Mouse (Mus musculus) thymus, adult 2 months (tissue): ENCODE measurements around the gene C8a. TPM values are rescaled to one million over a fixed set of nuclear protein-coding genes. Genes with fewer than 3 reads are reported as not detected.

Source experiments
- DNase-seq: peaks from one replicate; pipeline ENCODE4 v3.0.0; 2021
- H3K27ac ChIP-seq: fragments of 200-500 bp; 2 replicates; pipeline ENCODE4 v1.5.1; 2012; ENCODE audit warnings: low read length, control low read depth; ENCODE audit not compliant: control insufficient read depth, insufficient read depth
- H3K27me3 ChIP-seq: fragments of 200-500 bp; 2 replicates; pipeline ENCODE4 v1.6.1; 2012; ENCODE audit warnings: mild to moderate bottlenecking, low read length, moderate library complexity, mixed read lengths; ENCODE audit not compliant: control insufficient read depth, insufficient read depth
- H3K36me3 ChIP-seq: fragments of 200-500 bp; 2 replicates; pipeline ENCODE4 v1.6.1; 2012; ENCODE audit warnings: mild to moderate bottlenecking, low read length, moderate library complexity; ENCODE audit not compliant: control insufficient read depth, insufficient read depth
- H3K4me1 ChIP-seq: fragments of 200-500 bp; replicated peaks from 2 replicates; pipeline ENCODE4 v1.6.1; 2012; ENCODE audit warnings: low read length; ENCODE audit not compliant: control insufficient read depth, insufficient read depth
- H3K4me3 ChIP-seq: fragments of 200-500 bp; 2 replicates; pipeline ENCODE4 v1.5.1; 2012; ENCODE audit warnings: mild to moderate bottlenecking, low read length, control low read depth, moderate library complexity; ENCODE audit not compliant: control insufficient read depth, insufficient read depth
- CTCF ChIP-seq: fragments of 200-500 bp; IDR thresholded peaks from 2 replicates; pipeline ENCODE4 v1.5.1; 2012; ENCODE audit warnings: mild to moderate bottlenecking, control low read depth, low read length, moderate library complexity, borderline replicate concordance; ENCODE audit not compliant: control insufficient read depth, poor library complexity, insufficient read depth; ENCODE audit errors: extremely low read depth
- POLR2A ChIP-seq: fragments of 200-500 bp; IDR thresholded peaks from 2 replicates; pipeline ENCODE4 v1.6.1; 2012; ENCODE audit warnings: mild to moderate bottlenecking, low read length, control low read depth, moderate library complexity; ENCODE audit not compliant: control insufficient read depth, poor library complexity, insufficient read depth; ENCODE audit errors: extremely low read depth
- WGBS: fragments of 180-500 bp; shearing (Covaris S2); methylation state at CpG from one replicate; pipeline ENCODE4 v1.1.7; 2018; 5-methylcytosine and 5-hydroxymethylcytosine counted together
- polyA plus RNA-seq: library from polyadenylated mRNA; depleted of rRNA; stranded (reverse); fragments of >200 nt; gene quantifications from 2 replicates; pipeline ENCODE4 v1.2.3, GENCODE M21; 2012; rRNA removed

Gene C8a
- polyA plus RNA-seq, 1 experiment = not detected

DNA sequence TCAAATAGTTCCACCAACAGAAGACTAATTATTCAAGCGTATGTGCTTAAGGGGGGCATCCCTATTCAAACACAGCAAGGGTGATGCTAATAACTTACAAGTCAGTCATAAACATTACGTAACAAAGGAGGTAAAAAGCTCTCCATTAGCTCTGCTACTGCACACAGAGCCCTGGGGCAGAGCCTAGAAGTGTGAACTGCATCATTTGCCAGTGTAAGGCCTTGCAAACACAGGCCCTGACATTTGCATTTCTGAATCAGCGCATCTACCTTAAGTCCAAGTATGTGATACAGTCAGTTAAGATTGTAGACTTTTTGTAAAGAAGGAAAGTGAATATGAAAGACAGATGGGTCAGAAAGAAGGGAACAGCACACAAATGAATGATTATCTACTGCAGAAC is 94.8 kb downstream of the C8a start:
- Histone ChIP-seq H3K4me1 (no peaks in the 10 kb centered on the region), H3K36me3 (no peaks in the 10 kb centered on the region), H3K27me3 (no peaks in the 10 kb centered on the region), H3K27ac (no peak overlapping the region), H3K4me3 (no peak overlapping the region)
- no peak for TF ChIP-seq POLR2A
- no peak for TF ChIP-seq CTCF
- no peak for DNase-seq
- WGBS = 95% methylated on average over 3 of the region's 3 CpGs

DNA sequence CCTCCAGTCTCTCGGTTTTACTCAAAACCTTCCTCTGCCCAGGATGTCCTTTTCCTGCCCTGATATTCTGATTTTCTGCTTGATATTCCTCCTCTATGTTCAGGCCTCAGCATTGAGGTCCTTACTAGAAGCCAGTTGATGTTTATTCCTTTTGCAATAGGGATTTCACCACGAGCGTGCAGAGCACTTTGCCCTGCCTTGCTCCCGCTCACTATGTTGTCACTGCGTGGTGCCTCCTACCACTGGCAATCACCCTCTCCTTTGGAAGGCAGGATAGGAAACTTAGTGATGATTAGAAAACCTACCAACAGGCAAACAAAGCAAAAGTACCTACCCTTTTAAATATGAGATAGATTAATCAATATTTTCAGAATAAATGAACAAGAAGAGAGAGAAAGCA is 96.7 kb downstream of the C8a start:
- Histone ChIP-seq H3K27ac (no peak overlapping the region), H3K36me3 (no peaks in the 10 kb centered on the region), H3K4me3 (no peak overlapping the region), H3K4me1 (no peaks in the 10 kb centered on the region), H3K27me3 (no peaks in the 10 kb centered on the region)
- TF ChIP-seq POLR2A (no peak), CTCF (no peak)
- DNase-seq = no peak
- WGBS = 85% methylated on average over 5 of the region's 5 CpGs

DNA sequence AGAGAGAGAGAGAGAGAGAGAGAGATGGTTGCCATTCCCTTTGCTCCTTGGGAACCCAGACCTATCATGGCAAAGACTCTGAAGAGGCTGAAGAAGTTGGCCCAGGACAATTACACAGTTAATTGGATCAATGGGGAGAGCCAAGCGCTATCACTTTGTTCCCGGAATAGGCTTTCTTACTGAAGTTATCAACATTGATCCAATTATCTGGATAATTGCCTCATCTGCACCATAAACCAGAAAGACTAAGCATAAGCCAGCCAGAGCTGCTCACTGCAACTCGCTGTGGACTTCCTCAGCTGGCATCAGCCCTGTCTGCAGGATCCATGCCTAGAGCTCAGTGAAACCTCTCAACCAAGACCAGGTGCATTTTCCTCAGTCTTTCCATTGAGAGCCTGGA is 100.6 kb downstream of the C8a start:
- WGBS = 81% methylated on average over 3 of the region's 3 CpGs
- Histone ChIP-seq H3K4me1 (no peaks in the 10 kb centered on the region), H3K4me3 (no peak overlapping the region), H3K36me3 (no peaks in the 10 kb centered on the region), H3K27me3 (no peaks in the 10 kb centered on the region), H3K27ac (no peak overlapping the region)
- no peak for DNase-seq
- TF ChIP-seq CTCF (no peak), POLR2A (no peak)

DNA sequence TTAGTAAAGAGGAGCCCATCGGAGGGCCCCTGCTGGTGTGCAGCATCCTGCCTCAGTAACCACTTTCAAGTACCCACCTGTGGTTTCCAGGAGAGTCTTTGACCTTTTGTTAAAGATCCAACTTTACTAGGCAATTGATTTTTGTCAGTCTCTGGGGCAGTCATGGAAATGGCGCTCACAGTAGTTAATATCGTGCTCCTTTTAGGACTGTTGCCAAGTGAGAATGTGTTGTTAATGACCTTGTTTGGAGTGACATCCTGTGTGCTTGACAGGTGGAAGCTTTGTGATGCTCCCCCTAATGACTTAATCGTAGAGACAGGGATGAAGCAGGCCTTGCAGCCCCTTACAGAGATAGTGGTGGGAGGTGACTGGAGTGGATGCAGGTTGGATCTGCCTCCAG is 105.9 kb downstream of the C8a start:
- no peak for DNase-seq
- Histone ChIP-seq H3K27me3 (no peaks in the 10 kb centered on the region), H3K4me1 (no peaks in the 10 kb centered on the region)

DNA sequence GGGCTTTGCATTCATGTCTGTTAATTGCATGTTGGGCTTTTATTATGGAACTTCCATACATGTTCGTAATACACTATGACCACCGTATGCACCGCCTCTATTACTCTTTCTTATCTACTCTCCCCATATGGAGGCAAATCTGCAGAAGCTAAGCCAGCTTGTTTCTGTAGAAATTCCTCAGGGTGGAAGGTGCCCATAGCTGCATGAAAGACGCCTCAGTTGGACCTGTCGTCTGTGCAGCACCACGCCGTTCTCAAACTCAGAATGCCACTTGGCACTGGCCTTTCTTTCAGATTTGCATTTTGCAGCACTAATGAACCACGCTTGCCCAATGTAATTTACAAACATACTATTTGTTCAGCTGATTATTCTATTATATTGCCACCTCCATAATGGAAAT is 106.6 kb downstream of the C8a start:
- Histone ChIP-seq H3K4me1 (no peaks in the 10 kb centered on the region), H3K27me3 (no peaks in the 10 kb centered on the region), H3K4me3 (no peak overlapping the region), H3K27ac (no peak overlapping the region), H3K36me3 (no peaks in the 10 kb centered on the region)
- 88% methylated on average over 8 of the region's 8 CpGs for WGBS
- TF ChIP-seq CTCF = no peak
- TF ChIP-seq POLR2A = no peak
- no peak for DNase-seq

More for the DNA sequence above, 105.9 kb downstream of the C8a start:
- Histone ChIP-seq H3K4me3 (no peak overlapping the region), H3K36me3 (no peaks in the 10 kb centered on the region), H3K27ac (no peak overlapping the region)
- 84% methylated on average over 4 of the region's 4 CpGs for WGBS
- no peak for TF ChIP-seq CTCF
- no peak for TF ChIP-seq POLR2A

DNA sequence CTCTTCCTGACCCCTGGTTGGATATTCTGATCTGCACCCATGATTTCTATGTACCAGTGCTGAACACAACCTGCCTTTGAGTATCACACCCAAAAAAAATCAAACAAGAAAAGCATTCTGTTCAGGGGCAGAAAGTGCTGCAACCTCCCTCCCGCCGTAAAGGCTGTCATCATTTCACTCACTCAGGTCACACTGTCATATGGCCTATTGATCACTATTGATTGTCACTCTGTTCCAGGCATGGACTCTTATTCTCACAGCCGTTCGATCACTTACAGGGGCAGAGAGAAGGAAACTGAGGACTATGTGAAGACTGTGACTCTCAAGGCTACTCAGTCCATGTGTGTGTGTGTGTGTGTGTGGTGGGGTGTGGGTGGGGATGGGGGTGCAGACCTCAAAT is 108.0 kb downstream of the C8a start:
- H3K27me3 ChIP-seq = no peaks in the 10 kb centered on the region
- TF ChIP-seq POLR2A (no peak), CTCF (no peak)
- H3K27ac ChIP-seq = no peak overlapping the region
- no peak overlapping the region for H3K4me3 ChIP-seq
- H3K36me3 ChIP-seq = no peaks in the 10 kb centered on the region
- 94% methylated on average over 4 of the region's 4 CpGs for WGBS
- H3K4me1 ChIP-seq = no peaks in the 10 kb centered on the region
- DNase-seq = no peak

DNA sequence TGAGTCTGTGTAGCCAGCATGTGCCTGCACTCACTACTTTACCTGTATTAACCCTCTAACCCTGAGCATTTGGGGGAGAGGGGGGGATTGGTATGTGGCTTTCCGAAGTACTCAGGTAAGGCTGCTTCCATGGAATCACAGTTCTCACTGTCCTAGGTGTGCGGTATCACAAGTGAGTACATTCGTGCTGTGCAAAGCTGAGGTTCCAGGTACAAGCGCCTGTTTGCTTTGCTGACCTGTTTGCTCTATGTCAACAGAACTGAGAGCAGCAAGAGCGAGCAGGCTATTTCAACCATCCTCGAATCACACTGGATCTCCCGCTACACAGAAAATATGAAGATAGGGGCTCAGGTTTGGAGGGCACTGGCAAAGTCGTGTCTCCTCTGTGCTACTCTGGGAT is 110.1 kb downstream of the C8a start, which contains the start of gene C8b:
Gene C8b (plus strand): TSS at position 253 of the 400 bp plus-strand sequence.
- no peak for TF ChIP-seq CTCF
- H3K27ac ChIP-seq = no peak within 1 kb of the TSS
- H3K36me3 ChIP-seq = no peaks in the 10 kb centered on the region
- WGBS = 93% methylated on average over 8 of the region's 8 CpGs
- no peaks in the 10 kb centered on the region for H3K27me3 ChIP-seq
- DNase-seq = no peak
- H3K4me3 ChIP-seq = no peak within 1 kb of the TSS
- no peaks in the 10 kb centered on the region for H3K4me1 ChIP-seq

Other genes starting within 250 kb of the C8a start
- 0.15 TPM in 1 of 2 replicates, not detected in the other for gene C8b, start 110.1 kb downstream of the C8a start, polyA plus RNA-seq
- not detected in 2 replicates for gene Gm17662, start 19.1 kb downstream of the C8a start, polyA plus RNA-seq
- 0.54 and 0.70 TPM in 2 replicates for gene Fyb2, start 37.1 kb upstream of the C8a start, polyA plus RNA-seq
- 0.89 and 1.7 TPM in 2 replicates for gene Prkaa2, start 233.5 kb upstream of the C8a start, polyA plus RNA-seq